Mouse (Mus musculus) retina, adult 2 months (tissue): ENCODE data around the gene Fpgs.

Source experiments
- DNase-seq: peaks from one replicate; pipeline ENCODE4 v3.0.0-alpha.2; 2012; ENCODE audit warnings: low read depth, low spot score

Gene Fpgs

DNA sequence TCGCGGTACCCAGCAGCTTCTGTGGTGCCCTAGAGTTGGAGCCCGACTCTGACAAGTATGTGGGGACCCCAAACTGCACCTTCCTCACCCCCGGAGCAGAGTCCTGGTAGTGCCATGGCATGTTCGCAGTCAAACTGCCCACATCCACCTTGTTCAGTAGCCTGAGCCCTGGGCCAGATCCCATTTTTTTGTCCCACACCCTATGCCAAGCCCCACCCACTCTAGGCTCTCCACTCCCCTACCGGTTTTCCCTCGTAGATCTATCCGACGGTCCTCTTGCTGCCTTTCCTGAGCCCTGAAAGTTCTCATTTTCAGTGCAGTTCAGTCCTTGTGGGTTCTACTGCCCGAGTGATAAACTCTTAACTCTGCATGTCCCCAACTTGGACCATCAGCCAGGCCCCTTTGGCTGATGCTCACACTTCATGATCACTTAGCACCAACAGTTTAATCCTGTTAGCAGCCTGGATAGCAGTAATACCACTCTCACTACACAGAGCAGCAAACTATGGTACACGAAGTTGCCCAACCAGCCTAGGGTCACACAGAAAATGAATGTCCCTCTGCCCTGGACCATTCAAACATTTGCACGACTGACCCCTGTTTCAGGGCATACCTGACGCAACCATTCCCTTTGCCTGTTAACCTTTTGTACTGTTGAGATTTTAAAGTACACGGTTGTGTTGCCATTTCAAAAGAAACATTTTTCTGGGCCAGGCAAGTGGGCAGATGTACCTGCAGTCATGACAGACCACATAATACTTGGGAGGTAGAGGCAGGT is 2.8 kb downstream of the Fpgs start:
- no peak for DNase-seq

DNA sequence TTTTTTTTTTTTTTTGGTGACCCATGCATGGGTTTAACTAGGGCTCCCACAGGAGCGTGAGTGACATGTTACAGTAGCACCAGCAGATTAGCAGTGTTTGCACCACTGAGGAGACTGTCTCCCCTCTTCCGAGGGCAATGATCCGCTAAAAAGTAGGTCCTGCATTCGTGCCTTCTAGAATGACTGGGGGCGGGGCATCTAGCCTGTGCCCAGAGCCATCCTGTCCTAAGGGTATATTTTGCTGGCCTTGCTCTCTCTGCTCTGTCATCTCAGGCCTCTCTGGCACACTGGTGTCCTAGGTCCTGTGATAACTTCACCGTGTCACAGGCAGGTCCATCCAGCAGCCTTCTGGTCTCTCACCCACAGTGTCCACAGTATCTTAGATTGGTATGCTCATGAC is 4.3 kb downstream of the Fpgs start:
- DNase-seq: no peak

GRCm38 (mm10) chr2:32694691-32695090 is 9.3 kb downstream of the Fpgs start:
- DNase-seq: no peak

GRCm38 (mm10) chr2:32693823-32694411 is 10.0 kb downstream of the Fpgs start:
- peak; percentile 96 for DNase-seq

DNA sequence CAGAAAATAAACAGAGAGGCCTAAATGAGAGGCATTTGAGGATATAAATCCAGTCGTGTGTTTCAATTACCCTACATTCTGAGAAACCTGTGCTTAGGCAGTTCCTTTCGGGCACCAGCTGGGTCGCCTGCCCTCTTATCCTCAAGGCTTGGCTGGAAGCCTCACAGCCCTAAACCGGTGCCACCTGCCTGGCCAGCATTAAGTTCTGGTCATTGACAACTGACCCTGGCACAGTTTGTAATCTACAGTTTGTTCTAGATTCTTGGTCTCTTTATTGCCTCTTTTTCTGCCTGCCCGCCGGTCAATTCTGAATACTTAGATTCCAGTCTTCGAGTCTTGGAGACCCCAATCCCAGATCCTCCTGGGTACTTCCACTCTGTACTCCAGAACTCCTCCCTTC is 10.7 kb downstream of the Fpgs start:
- DNase-seq: no peak

GRCm38 (mm10) chr2:32692496-32692895 is 11.4 kb downstream of the Fpgs start:
- no peak for DNase-seq

DNA sequence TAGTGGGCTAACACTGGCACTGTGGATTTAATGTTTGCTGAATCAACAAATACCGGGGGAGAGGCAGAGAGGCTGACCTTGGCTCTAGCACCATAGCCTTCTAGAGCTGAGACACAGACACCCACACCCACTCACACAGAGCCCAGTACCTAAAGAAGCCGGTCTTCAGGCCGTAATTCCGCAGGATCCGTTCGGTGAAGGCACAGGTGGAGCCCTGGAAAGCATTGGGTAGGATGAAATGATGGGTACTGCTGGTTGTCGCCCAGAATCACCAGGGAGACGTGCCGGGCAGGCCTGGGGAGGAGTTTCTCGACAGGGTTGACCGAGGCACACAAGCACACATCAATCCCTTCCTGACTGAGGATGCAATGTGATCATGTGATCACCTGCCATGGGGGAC is 12.9 kb downstream of the Fpgs start:
- DNase-seq: no peak

DNA sequence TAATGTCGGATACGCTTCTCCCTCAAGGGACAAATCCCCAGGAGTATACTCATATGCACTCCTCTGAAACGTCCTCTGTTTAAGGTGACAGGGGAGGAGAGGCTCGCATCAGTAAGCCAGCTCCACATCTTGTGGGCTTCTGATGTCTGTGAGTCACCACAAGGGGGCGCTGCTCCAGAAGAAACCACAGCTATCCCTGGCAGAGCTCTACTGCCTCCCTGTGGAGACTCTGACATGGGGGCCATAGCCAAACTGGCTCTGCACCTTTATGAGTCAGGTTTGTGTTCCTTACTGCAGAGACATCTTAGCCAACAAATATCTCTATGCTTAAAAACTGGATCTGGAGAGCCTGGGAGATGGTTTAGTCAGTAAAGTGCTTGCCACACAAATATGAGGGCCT is 14.5 kb downstream of the Fpgs start:
- peak; percentile 74 for DNase-seq

- DNase-seq: no peak
Measured at GRCm38 (mm10) chr2:32687562-32687961, 16.4 kb downstream of the Fpgs start.

- no peak for DNase-seq
Measured at GRCm38 (mm10) chr2:32686640-32687039, 17.3 kb downstream of the Fpgs start.

DNA sequence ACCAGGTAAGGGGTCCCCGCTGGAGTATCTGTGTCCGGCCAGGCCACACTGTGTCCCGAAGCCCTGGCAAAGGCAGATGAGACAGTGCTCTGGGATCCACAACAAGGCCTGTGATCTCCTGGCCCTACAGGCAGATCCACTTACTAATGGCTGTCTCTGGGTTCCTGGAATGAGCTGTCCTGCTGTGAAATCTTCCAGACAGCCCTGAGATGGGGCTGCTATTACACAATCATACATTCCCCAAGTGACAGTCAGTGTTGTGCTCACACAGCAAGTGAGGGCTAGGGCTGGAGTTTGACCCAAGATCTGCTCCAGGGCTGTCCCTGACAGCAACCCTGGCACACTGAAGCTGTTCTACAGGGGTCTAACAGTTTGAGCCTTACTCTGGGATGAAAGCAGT is 18.1 kb downstream of the Fpgs start:
- DNase-seq: no peak

GRCm38 (mm10) chr2:32684681-32685428 is 19.1 kb downstream of the Fpgs start:
- DNase-seq: no peak

DNA sequence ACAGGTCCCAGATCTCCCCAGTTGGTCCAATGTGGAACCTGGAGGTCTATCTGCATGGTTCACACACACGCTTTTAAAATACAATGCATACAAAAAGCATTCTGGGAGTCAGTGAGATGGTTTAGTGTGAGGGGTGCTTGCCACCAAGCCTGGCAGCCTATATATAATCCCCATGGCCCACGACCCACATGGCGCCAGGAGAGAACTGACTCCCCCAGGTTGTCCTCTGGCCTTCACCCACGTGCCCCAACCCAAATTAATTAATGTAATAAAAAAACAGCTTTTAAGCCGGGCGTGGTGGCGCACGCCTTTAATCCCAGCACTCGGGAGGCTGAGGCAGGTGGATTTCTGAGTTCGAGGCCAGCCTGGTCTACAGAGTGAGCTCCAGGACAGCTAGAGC is 20.2 kb downstream of the Fpgs start:
- DNase-seq: no peak

DNA sequence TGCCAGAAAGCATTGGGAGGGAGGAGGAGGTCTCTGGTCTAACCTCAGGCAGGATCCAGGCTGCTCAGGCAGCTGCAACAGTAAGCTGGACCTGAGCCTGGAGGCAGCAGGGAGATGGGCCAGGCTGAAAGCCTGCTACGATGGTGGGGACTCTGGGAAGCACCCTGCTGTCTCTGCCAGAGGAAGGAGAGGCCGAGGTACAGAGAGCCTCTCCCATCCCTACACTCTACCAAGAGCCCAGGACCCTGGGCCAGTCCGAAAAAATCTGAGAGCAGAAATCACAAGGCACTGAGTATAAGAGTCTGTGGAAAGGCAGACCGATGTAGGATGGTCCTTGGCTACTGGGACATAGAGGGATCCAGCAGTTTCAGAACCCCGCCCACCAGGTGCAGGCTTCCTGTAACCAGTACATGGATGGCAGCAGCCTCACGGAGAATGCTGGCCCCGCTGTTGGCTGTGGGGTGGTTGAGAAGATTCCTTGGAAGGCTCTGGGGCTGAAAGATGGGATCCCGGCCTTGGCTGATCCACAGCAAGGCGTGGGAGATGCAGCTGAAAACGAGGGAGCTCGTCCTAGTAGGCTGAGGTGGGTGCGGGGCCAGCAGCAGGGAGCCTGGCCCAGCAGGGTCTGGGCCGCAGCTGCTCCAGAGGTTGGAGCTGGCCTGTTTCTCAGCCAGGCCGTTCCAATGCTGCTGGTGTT is 21.1 kb downstream of the Fpgs start:
- DNase-seq: no peak

- DNase-seq: no peak
Measured at GRCm38 (mm10) chr2:32681754-32682153, 22.2 kb downstream of the Fpgs start.

- no peak for DNase-seq
Measured at GRCm38 (mm10) chr2:32680961-32681650, 22.8 kb downstream of the Fpgs start.

- no peak for DNase-seq
Measured at GRCm38 (mm10) chr2:32680051-32680451, 23.9 kb downstream of the Fpgs start.

DNA sequence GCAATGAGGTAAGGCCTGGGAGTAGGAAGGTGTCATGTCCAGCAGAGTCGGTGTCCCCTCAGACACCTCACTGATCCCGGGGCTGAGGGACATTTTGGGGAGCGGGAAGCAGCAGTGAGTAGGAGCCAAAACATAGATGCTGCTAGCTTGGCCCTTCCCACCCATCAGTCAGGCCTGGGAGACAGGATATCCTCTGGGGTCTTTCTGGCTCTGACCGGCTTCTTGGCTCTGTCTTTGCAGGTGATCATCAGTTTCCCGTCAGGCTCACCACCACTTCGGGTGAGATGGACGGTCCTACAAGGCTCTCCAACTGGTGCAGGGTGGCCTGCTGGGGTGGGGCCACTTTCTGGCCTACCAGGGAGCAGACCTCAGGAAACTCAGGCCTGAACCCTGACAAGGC is 26.3 kb downstream of the Fpgs start:
- DNase-seq: no peak

GRCm38 (mm10) chr2:32676821-32677220 is 27.1 kb downstream of the Fpgs start:
- DNase-seq: no peak

DNA sequence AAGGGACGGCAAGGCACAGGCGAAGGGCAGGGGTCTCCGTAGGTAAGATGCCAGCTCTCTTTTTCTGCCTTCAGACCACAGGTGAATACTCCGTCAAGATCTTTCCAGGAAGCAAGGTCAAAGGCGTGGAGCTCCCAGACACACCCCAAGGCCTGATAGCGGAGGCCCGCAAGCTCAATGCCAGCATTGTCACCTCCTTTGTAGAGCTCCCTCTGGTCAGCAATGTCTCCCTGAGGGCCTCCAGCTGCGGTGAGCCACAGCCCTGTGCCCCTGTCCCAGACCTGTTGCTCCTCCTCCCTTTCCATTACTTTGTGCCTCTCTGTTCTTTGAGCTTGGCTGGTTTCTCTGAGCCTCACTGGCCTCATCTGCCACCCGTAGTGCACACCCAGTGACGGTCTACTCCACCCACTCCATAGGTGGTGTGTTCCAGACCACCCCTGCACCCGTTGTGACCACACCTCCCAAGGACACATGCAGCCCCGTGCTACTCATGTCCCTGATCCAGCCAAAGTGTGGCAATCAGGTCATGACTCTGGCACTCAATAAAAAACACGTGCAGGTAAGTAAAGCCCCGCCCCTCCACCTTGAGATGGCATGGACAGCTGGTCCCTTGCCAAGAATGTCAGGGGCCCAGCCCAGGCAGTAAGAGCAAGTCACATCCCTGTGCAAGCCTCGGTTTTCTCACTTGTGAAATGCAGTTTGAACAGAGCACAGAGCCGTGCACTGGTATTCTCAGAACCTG is 30.6 kb downstream of the Fpgs start:
- no peak for DNase-seq
